Mouse (Mus musculus) CH12.LX (cell line): Measurements from ENCODE around the gene Gpbar1. TPM values are rescaled to one million over a fixed set of nuclear protein-coding genes. Genes with fewer than 3 reads are reported as not detected.

Experiments
- DNase-seq: peaks from one replicate; pipeline ENCODE4 v3.0.0-alpha.2; 2013; ENCODE audit errors: extremely low read depth
- H3K27ac ChIP-seq: 2 replicates; pipeline ENCODE4 v1.5.1; 2012; ENCODE audit warnings: low read depth, mild to moderate bottlenecking, control low read depth, moderate library complexity; ENCODE audit not compliant: insufficient read depth
- H3K27me3 ChIP-seq: replicated peaks from 2 replicates; pipeline ENCODE3; 2012; ENCODE audit warnings: inconsistent platforms
- H3K36me3 ChIP-seq, 2 experiments: replicated peaks in 1 of 2; 2 replicates each; pipeline versions ENCODE3 to v1.6.1; 2012; ENCODE audit warnings: inconsistent platforms in 1 of 2, low read length in 1 of 2, mild to moderate bottlenecking in 1 of 2, mixed read lengths in 1 of 2, moderate library complexity in 1 of 2; ENCODE audit not compliant: control insufficient read depth in 1 of 2, insufficient read depth in 1 of 2
- H3K4me1 ChIP-seq, 2 experiments: 2 replicates each; pipeline ENCODE4 v1.6.1; 2012; ENCODE audit warnings: inconsistent platforms in 1 of 2, moderate library complexity in 1 of 2; ENCODE audit not compliant: insufficient read depth in 2 of 2, control insufficient read depth in 1 of 2
- H3K4me2 ChIP-seq: 2 replicates; pipeline ENCODE4 v1.6.1; 2012; ENCODE audit warnings: low read depth, mild to moderate bottlenecking, control low read depth; ENCODE audit not compliant: poor library complexity, insufficient read depth, severe bottlenecking
- H3K4me3 ChIP-seq, 3 experiments: fragments of 150-350 bp in 1 of 3; sonication (generic) in 1 of 3; replicated peaks in 1 of 3; 2 replicates each; pipeline versions ENCODE3 to v1.5.1; 2011 to 2012; ENCODE audit warnings: low read depth in 2 of 3, low read length in 2 of 3, mild to moderate bottlenecking in 2 of 3, moderate library complexity in 2 of 3, control low read depth in 1 of 3, improper control_type of control experiment in 1 of 3, inconsistent platforms in 1 of 3, mixed read lengths in 1 of 3; ENCODE audit not compliant: poor library complexity in 1 of 3
- H3K79me2 ChIP-seq: replicated peaks from 2 replicates; pipeline ENCODE4 v1.6.1; 2012; ENCODE audit warnings: mild to moderate bottlenecking, moderate library complexity; ENCODE audit not compliant: control insufficient read depth, poor library complexity, insufficient read depth, severe bottlenecking; ENCODE audit errors: extremely low read depth
- H3K9ac ChIP-seq: 2 replicates; pipeline ENCODE4 v1.6.1; 2012; ENCODE audit warnings: low read depth, mild to moderate bottlenecking, control low read depth, moderate library complexity; ENCODE audit not compliant: insufficient read depth
- H3K9me3 ChIP-seq: replicated peaks from 2 replicates; pipeline ENCODE3; 2012; ENCODE audit warnings: low read length, inconsistent platforms, mixed read lengths
- BHLHE40 ChIP-seq: IDR thresholded peaks from 2 replicates; pipeline ENCODE4 v1.6.1; 2011; ENCODE audit warnings: mild to moderate bottlenecking, low read depth, low read length, improper control_type of control experiment
- CHD1 ChIP-seq: IDR thresholded peaks from 2 replicates; pipeline ENCODE4 v1.6.1; 2012; ENCODE audit warnings: low read depth, low read length, improper control_type of control experiment, inconsistent platforms
- CHD2 ChIP-seq: IDR thresholded peaks from 2 replicates; pipeline ENCODE4 v1.6.1; 2011; ENCODE audit warnings: low read length, improper control_type of control experiment
- CTCF ChIP-seq, 2 experiments: IDR thresholded peaks in 1 of 2; conservative IDR thresholded peaks in 1 of 2; 2 replicates each; pipeline ENCODE4 v1.5.1; 2011 to 2012; ENCODE audit warnings: low read depth in 2 of 2, low read length in 2 of 2, improper control_type of control experiment in 1 of 2, inconsistent platforms in 1 of 2, mild to moderate bottlenecking in 1 of 2, moderate library complexity in 1 of 2
- HCFC1 ChIP-seq: IDR thresholded peaks from 2 replicates; pipeline ENCODE4 v1.6.1; 2012; ENCODE audit warnings: low read depth, mild to moderate bottlenecking, inconsistent platforms, low read length, improper control_type of control experiment
- JUN ChIP-seq: IDR thresholded peaks from 2 replicates; pipeline ENCODE4 v1.6.1; 2011; ENCODE audit warnings: low read depth, mild to moderate bottlenecking, low read length, improper control_type of control experiment, moderate library complexity; ENCODE audit not compliant: insufficient read depth
- JUND ChIP-seq: conservative IDR thresholded peaks from 2 replicates; pipeline ENCODE4 v1.6.1; 2011; ENCODE audit warnings: low read depth, low read length, improper control_type of control experiment
- KAT2A ChIP-seq: IDR thresholded peaks from 2 replicates; pipeline ENCODE4 v1.6.1; 2012; ENCODE audit warnings: low read length, improper control_type of control experiment, inconsistent platforms; ENCODE audit not compliant: insufficient replicate concordance
- MEF2A ChIP-seq: IDR thresholded peaks from 2 replicates; pipeline ENCODE4 v1.6.1; 2014; ENCODE audit warnings: low read depth, mild to moderate bottlenecking, inconsistent platforms, low read length, improper control_type of control experiment, borderline replicate concordance
- MYC ChIP-seq: IDR thresholded peaks from 2 replicates; pipeline ENCODE4 v1.6.1; 2011; ENCODE audit warnings: low read depth, mild to moderate bottlenecking, improper control_type of control experiment, low read length
- PAX5 ChIP-seq: IDR thresholded peaks from 2 replicates; pipeline ENCODE4 v1.6.1; 2012; ENCODE audit warnings: low read length, inconsistent platforms, mixed read lengths
- POLR2A ChIP-seq: IDR thresholded peaks from 2 replicates; pipeline ENCODE4 v1.6.1; 2011; ENCODE audit warnings: low read depth, mild to moderate bottlenecking, improper control_type of control experiment, low read length
- POLR2AphosphoS2 ChIP-seq: IDR thresholded peaks from 2 replicates; pipeline ENCODE4 v1.6.1; 2011; ENCODE audit warnings: low read depth, low read length, improper control_type of control experiment
- RAD21 ChIP-seq: IDR thresholded peaks from 2 replicates; pipeline ENCODE4 v1.6.1; 2011; ENCODE audit warnings: low read depth, mild to moderate bottlenecking, low read length, improper control_type of control experiment, moderate library complexity
- SMC3 ChIP-seq: IDR thresholded peaks from 2 replicates; pipeline ENCODE4 v1.6.1; 2011; ENCODE audit warnings: low read depth, low read length, improper control_type of control experiment
- TBP ChIP-seq: conservative IDR thresholded peaks from 2 replicates; pipeline ENCODE4 v1.6.1; 2011; ENCODE audit warnings: low read depth, low read length, improper control_type of control experiment
- UBTF ChIP-seq: IDR thresholded peaks from 2 replicates; pipeline ENCODE4 v1.6.1; 2012; ENCODE audit warnings: low read depth, mild to moderate bottlenecking, inconsistent platforms, low read length, improper control_type of control experiment, moderate library complexity
- USF2 ChIP-seq: conservative IDR thresholded peaks from 2 replicates; pipeline ENCODE4 v1.6.1; 2011; ENCODE audit warnings: low read depth, low read length, improper control_type of control experiment
- dilution Hi-C: fragments of 300-500 bp; cut with MboI; formaldehyde crosslinking; loops from 2 replicates; pipeline ENCODE4 v1.14.3; 2020; ENCODE audit warnings: low sequenced_read_pairs; ENCODE audit not compliant: extremely low pct_unique_long_range_greater_than_20kb, extremely low pct_ligation_motif_present
- in situ Hi-C: fragments of 300-500 bp; cut with MboI; formaldehyde crosslinking; loops from 3 replicates; pipeline ENCODE4 v1.14.3; 2019; ENCODE audit warnings: low sequenced_read_pairs, low pct_ligation_motif_present, low pct_unique_long_range_greater_than_20kb, mixed read lengths
- polyA plus RNA-seq: library from polyadenylated mRNA; unstranded; fragments of >175 nt; gene quantifications from 2 replicates; pipeline ENCODE4 v1.2.1, GENCODE M21; 2012; ENCODE audit warnings: low read depth; ENCODE audit not compliant: insufficient read length
- total RNA-seq, 2 experiments: library from RNA; depleted of rRNA; stranded (reverse); fragments of 300-350 nt in 1 of 2; fragments of >200 nt in 1 of 2; gene quantifications; 2 replicates each; pipeline ENCODE4 v1.2.3; 2012 to 2014

Gene Gpbar1
- total and polyA plus RNA-seq, 3 experiments, result not detected

DNA sequence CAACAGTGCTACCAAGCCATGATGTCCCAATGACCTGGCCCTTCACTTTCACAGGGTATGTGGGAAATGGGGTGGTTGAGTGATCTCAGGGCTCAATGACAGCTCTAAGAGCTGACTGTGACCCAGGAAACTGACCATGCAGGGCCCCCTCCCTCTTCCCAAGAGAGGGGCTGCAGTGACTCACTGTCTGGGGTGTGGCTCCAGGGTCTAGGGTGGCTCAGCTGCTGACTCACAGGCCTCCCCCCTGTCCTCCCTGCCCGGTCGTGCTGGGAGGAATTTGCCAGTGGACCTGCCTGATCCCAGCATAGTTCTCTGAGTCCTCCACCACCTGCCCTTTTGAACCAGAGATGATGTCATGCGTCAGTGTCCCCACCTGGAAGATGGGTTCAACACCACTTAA lies 18.9 kb downstream of the Gpbar1 start:
- Histone ChIP-seq H3K27me3 (no peaks in the 10 kb centered on the region), H3K9me3 (no peaks in the 10 kb centered on the region), H3K9ac (no peak overlapping the region), H3K4me3 (no peak overlapping the region), H3K27ac (no peak overlapping the region), H3K4me2 (no peak overlapping the region), H3K79me2 (peaks cover 38% of the 10 kb centered on the region), H3K36me3 (peaks cover 19 to 84% of the 10 kb centered on the region in 2 experiments), H3K4me1 (peaks cover 39 to 80% of the 10 kb centered on the region in 2 experiments)
- in situ Hi-C loops (no loop called here), dilution Hi-C loops (no loop called here)
- no peak for TF ChIP-seq SMC3
- no peak for TF ChIP-seq MEF2A
- no peak for TF ChIP-seq JUN
- no peak for TF ChIP-seq JUND
- TF ChIP-seq POLR2AphosphoS2, result no peak
- TF ChIP-seq HCFC1, result no peak
- no peak for TF ChIP-seq TBP
- no peak for TF ChIP-seq RAD21
- no peak for TF ChIP-seq CTCF (conservative IDR thresholded peaks at IDR 0.05 in 1 of 2, IDR thresholded peaks at IDR 0.05 in 1 of 2; ENCODE audit: low read depth in 2 of 2, low read length in 2 of 2)
- TF ChIP-seq POLR2A, result no peak
- TF ChIP-seq PAX5, result no peak
- TF ChIP-seq MYC, result no peak
- no peak for DNase-seq

DNA sequence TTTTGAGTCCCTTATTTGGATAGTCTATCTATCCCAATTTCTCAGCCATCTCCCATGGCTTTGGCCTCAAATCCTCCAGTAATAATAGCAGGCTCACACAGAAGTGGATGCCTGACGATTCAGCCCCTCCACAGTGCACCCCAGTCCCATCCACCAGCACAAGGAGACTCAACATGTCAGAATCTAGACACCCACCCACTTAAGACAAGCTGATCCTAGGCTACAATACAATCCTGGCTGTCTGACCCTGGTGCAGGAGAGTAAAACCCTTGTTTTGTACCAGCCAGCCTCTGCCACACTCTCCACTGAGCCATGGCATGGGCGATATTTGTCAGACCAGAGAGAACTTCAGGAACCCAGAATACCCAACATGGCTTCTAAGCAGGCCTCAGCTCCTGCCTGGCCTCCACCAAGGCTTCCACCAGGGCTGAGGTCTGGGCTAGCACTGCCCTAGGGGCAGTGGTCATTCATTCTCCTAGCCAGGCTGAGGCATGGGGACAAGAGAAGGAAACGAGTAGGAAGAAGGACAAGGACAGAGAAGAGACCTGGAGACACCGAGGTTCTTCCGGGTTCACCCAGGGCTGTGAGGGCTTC lies 19.9 kb downstream of the Gpbar1 start:
- H3K9ac ChIP-seq, result no peak overlapping the region
- no peak for DNase-seq
- in situ Hi-C loops (no loop called here), dilution Hi-C loops (no loop called here)
- TF ChIP-seq BHLHE40 (no peak), MEF2A (no peak), USF2 (no peak), PAX5 (no peak), UBTF (no peak), CHD1 (no peak), JUND (no peak), CHD2 (no peak), KAT2A (no peak)
- no peak overlapping the region for H3K4me3 ChIP-seq
- peaks cover 11 to 74% of the 10 kb centered on the region in 2 experiments for H3K36me3 ChIP-seq
- H3K4me1 ChIP-seq, result peaks cover 40 to 85% of the 10 kb centered on the region in 2 experiments
- no peaks in the 10 kb centered on the region for H3K9me3 ChIP-seq
- no peaks in the 10 kb centered on the region for H3K27me3 ChIP-seq
- no peak overlapping the region for H3K4me2 ChIP-seq
- no peak overlapping the region for H3K27ac ChIP-seq
- H3K79me2 ChIP-seq, result peaks cover 46% of the 10 kb centered on the region
